ENCODE assay signal across 21 mouse cellular contexts in genomic region chr2:180775641-180776040, GRCm38 (mm10). TPM values are rescaled to one million over a fixed set of nuclear protein-coding genes. Genes with fewer than 3 reads are reported as not detected.
DNase-seq lines count a peak whose midpoint lies in the region; ATAC-seq and TF ChIP-seq lines count a peak whose summit lies in the region.
"Had no signal": no experiment of that assay in that cellular context is flagged by ENCODE, and none has a peak within 500 bp of the region (broad histone marks: within the 10 kb centered on the region; RNA-seq: fewer than 3 reads in every experiment).

No protein-coding gene starts in this region.

- in situ Hi-C loops in ES-E14 (cut with MboI; ENCODE audit: low sequenced_read_pairs in 2 of 2, unreplicated experiment in 2 of 2), result loop anchor here in 1 of 2 experiments (25.0 kb wide), 1 partner anchor 213 kb away; no protein-coding TSS in a partner anchor

- H3K4me2 ChIP-seq in forebrain, embryonic 13.5 days, result peak overlapping the region; percentile 54; the same call in 1 of the 2 replicates
- H3K4me2 ChIP-seq in hindbrain, embryonic 15.5 days, result peak overlapping the region; percentile 54; the same call in 1 of the 2 replicates
- H3K4me2 ChIP-seq in midbrain, embryonic 15.5 days, result peak overlapping the region; percentile 61
- H3K4me2 ChIP-seq: liver, embryonic 13.5 days had no signal

- peak overlapping the region; percentile 40 to 62; a peak in 3 of 4 replicates for H3K4me3 ChIP-seq in ES-E14 (ENCODE audit: insufficient read depth in 1 of 2, low read depth in 1 of 2, low read length in 2 of 2, poor library complexity in 1 of 2, severe bottlenecking in 1 of 2)
- H3K4me3 ChIP-seq in forebrain, embryonic 13.5 days, result 0 out of 2 replicates have a peak overlapping the region, but pooled peaks have one; percentile 31
- peak overlapping the region; percentile 34; the same call in 1 of the 2 replicates for H3K4me3 ChIP-seq in hindbrain, embryonic 15.5 days
- H3K4me3 ChIP-seq in midbrain, embryonic 15.5 days, result peak overlapping the region; percentile 40
- H3K4me3 ChIP-seq: liver, embryonic 13.5 days had no signal

- no peaks in the 10 kb centered on the region for H3K9me3 ChIP-seq in ES-E14 (ENCODE audit: control insufficient read depth, insufficient read depth, low read depth, low read length)
- no peaks in the 10 kb centered on the region for H3K9me3 ChIP-seq in forebrain, embryonic 13.5 days (replicated peaks)
- no peaks in the 10 kb centered on the region for H3K9me3 ChIP-seq in hindbrain, embryonic 15.5 days
- H3K9me3 ChIP-seq in midbrain, embryonic 15.5 days, result no peaks in the 10 kb centered on the region
- H3K9me3 ChIP-seq: heart, embryonic 12.5 days; liver, embryonic 13.5 days; stomach, embryonic 15.5 days had no signal

- H3K4me1 ChIP-seq in ES-E14 (ENCODE audit: control insufficient read depth in 2 of 2, insufficient read depth in 2 of 2, low read length in 2 of 2, poor library complexity in 1 of 2), result peaks cover 0 to 6% of the 10 kb centered on the region in 2 experiments; a peak in 1 of 4 replicates
- H3K4me1 ChIP-seq in forebrain, embryonic 13.5 days, result peaks cover 9% of the 10 kb centered on the region
- peaks cover 10% of the 10 kb centered on the region for H3K4me1 ChIP-seq in hindbrain, embryonic 15.5 days (replicated peaks)
- H3K4me1 ChIP-seq in midbrain, embryonic 15.5 days, result peaks cover 12% of the 10 kb centered on the region
- H3K4me1 ChIP-seq: liver, embryonic 13.5 days had no signal

- no peak overlapping the region for H3K27ac ChIP-seq in ES-E14 (ENCODE audit: insufficient read depth, low read depth, low read length, poor library complexity, severe bottlenecking)
- no peak overlapping the region for H3K27ac ChIP-seq in forebrain, embryonic 13.5 days
- H3K27ac ChIP-seq in hindbrain, embryonic 15.5 days (replicated peaks), result no peak overlapping the region
- no peak overlapping the region for H3K27ac ChIP-seq in midbrain, embryonic 15.5 days
- H3K27ac ChIP-seq: liver, embryonic 13.5 days; stomach, embryonic 15.5 days had no signal

- no peak overlapping the region for H3K9ac ChIP-seq in ES-E14 (ENCODE audit: insufficient read depth, low read depth, low read length, poor library complexity, severe bottlenecking)
- H3K9ac ChIP-seq in forebrain, embryonic 13.5 days, result no peak overlapping the region
- H3K9ac ChIP-seq in hindbrain, embryonic 15.5 days, result no peak overlapping the region
- no peak overlapping the region for H3K9ac ChIP-seq in midbrain, embryonic 15.5 days
- H3K9ac ChIP-seq: heart, embryonic 12.5 days; liver, embryonic 13.5 days; stomach, embryonic 15.5 days had no signal

- H3K27me3 ChIP-seq in forebrain, embryonic 13.5 days, result peaks cover 91% of the 10 kb centered on the region
- peaks cover 81% of the 10 kb centered on the region for H3K27me3 ChIP-seq in hindbrain, embryonic 15.5 days
- peaks cover 71% of the 10 kb centered on the region for H3K27me3 ChIP-seq in midbrain, embryonic 15.5 days (replicated peaks)

- WGBS in forebrain, embryonic 13.5 days, result under 1% methylated on average over 15 of the region's 15 CpGs
- WGBS in hindbrain, embryonic 15.5 days, result 3% methylated on average over 15 of the region's 15 CpGs
- 3% methylated on average over 15 of the region's 15 CpGs for WGBS in midbrain, embryonic 15.5 days

- no peaks in the 10 kb centered on the region for H3K36me3 ChIP-seq in ES-E14 (ENCODE audit: control insufficient read depth, insufficient read depth, low read length, poor library complexity, severe bottlenecking)
- H3K36me3 ChIP-seq in forebrain, embryonic 13.5 days (ENCODE audit: poor library complexity, severe bottlenecking), result no peaks in the 10 kb centered on the region
- H3K36me3 ChIP-seq in hindbrain, embryonic 15.5 days, result no peaks in the 10 kb centered on the region
- H3K36me3 ChIP-seq in midbrain, embryonic 15.5 days (replicated peaks), result no peaks in the 10 kb centered on the region
- H3K36me3 ChIP-seq: heart, embryonic 12.5 days; liver, embryonic 13.5 days; stomach, embryonic 15.5 days had no signal

- intact Hi-C loops in heart, postnatal 10 days (cut with DNase I), result no loop called here

- ATAC-seq in forebrain, embryonic 13.5 days, result no peak
- no peak for ATAC-seq in hindbrain, embryonic 15.5 days (ENCODE audit: low FRiP score, low read depth)
- ATAC-seq in midbrain, embryonic 15.5 days (replicated peaks), result no peak

- DNase-seq in ES-E14 (ENCODE audit: low read depth, low spot score), result no peak
- DNase-seq in adrenal gland, adult 2 months, result no peak
- DNase-seq in layer of hippocampus, postnatal 10 days (ENCODE audit: low spot score in 2 of 2), result no peak
- DNase-seq in heart, postnatal 10 days, result no peak
- DNase-seq in spleen, adult 12 weeks (ENCODE audit: low spot score), result no peak
- DNase-seq: cerebellum, adult 18-20 months; kidney, adult 18-20 months; kidney, postnatal 25 days; left cerebral cortex, postnatal 4 days; liver, embryonic 13.5 days; spleen, adult 18-20 months had no signal

TF ChIP-seq in ES-E14, 5 proteins besides CTCF, POLR2A, EP300 and RAD21:
- TF ChIP-seq MAFK (IDR thresholded peaks at IDR 0.05; ENCODE audit: insufficient read depth, low read depth, low read length) (no peak), HCFC1 (IDR thresholded peaks at IDR 0.05; ENCODE audit: borderline replicate concordance, insufficient read depth, low read length) (no peak), ZC3H11A (IDR thresholded peaks at IDR 0.05; ENCODE audit: borderline replicate concordance, low read depth, low read length) (no peak), ZNF384 (IDR thresholded peaks at IDR 0.05; ENCODE audit: low read depth, low read length) (no peak), CHD2 (IDR thresholded peaks at IDR 0.05; ENCODE audit: low read depth, low read length) (no peak)
TF ChIP-seq in ES-E14: peak in this region for 0.

RNA-seq across cellular contexts. Expression of gene Bhlhe23, which starts 1.1 kb away (rescaled TPM):
- total RNA-seq in ES-E14 (2012; rRNA removed), result 0.11 and 0.18 TPM in 2 replicates
- polyA plus RNA-seq in forebrain, embryonic 13.5 days (2015; fragmentation: Nextera tagmentation; extraction: Ambion mirVana), result 0.40 and 1.2 TPM in 2 replicates
- 0.73 and 5.2 TPM in 2 replicates for polyA plus RNA-seq in hindbrain, embryonic 15.5 days (2015; fragmentation: Nextera tagmentation; extraction: Ambion mirVana)
- 14.9 and 16.5 TPM in 2 replicates for polyA plus RNA-seq in midbrain, embryonic 15.5 days (2015; fragmentation: Nextera tagmentation; extraction: Ambion mirVana)
- total RNA-seq in adrenal gland, adult 2 months (2021), result not detected
- polyA plus RNA-seq in adrenal gland, adult 2 months (2012; rRNA removed), result not detected in 2 replicates
- under 1 TPM in 1 of 2 experiments, not detected in 1; 0.14 TPM for total RNA-seq in layer of hippocampus, postnatal 10 days (2021)
- not detected for total RNA-seq in heart, postnatal 10 days (2021)
- total RNA-seq: common myeloid progenitor, adult 5-6 weeks; gastrocnemius, postnatal 4 days; hematopoietic stem cell, adult 5-6 weeks; left cerebral cortex, postnatal 4 days; megakaryocyte, adult 5-6 weeks had no signal
- polyA plus RNA-seq: heart, embryonic 12.5 days; liver, embryonic 13.5 days; lung, embryonic 16.5 days had no signal

RNA-seq across cellular contexts. Expression of gene Slc17a9, which starts 50.6 kb away (rescaled TPM):
- total RNA-seq in ES-E14 (2012; rRNA removed), result 12.0 and 28.1 TPM in 2 replicates
- polyA plus RNA-seq in forebrain, embryonic 13.5 days (2015; fragmentation: Nextera tagmentation; extraction: Ambion mirVana), result 0.18 and 0.58 TPM in 2 replicates
- 0.29 and 0.33 TPM in 2 replicates for polyA plus RNA-seq in hindbrain, embryonic 15.5 days (2015; fragmentation: Nextera tagmentation; extraction: Ambion mirVana)
- polyA plus RNA-seq in midbrain, embryonic 15.5 days (2015; fragmentation: Nextera tagmentation; extraction: Ambion mirVana), result 0.17 and 0.26 TPM in 2 replicates
- total RNA-seq in adrenal gland, adult 2 months (2021), result under 1 TPM; 0.52 TPM
- 2.7 and 3.8 TPM in 2 replicates for polyA plus RNA-seq in adrenal gland, adult 2 months (2012; rRNA removed)
- under 1 TPM; 0.47 to 0.53 TPM for total RNA-seq in layer of hippocampus, postnatal 10 days (2021)
- under 1 TPM; 0.69 to 0.89 TPM for total RNA-seq in heart, postnatal 10 days (2021)
